ENCODE assay signal across 10 mouse cellular contexts in genomic region chr10:60933891-60934290, GRCm38 (mm10).
DNase-seq lines count a peak whose midpoint lies in the region; ATAC-seq and TF ChIP-seq lines count a peak whose summit lies in the region.
"Had no signal": no experiment of that assay in that cellular context is flagged by ENCODE, and none has a peak within 500 bp of the region (broad histone marks: within the 10 kb centered on the region; RNA-seq: fewer than 3 reads in every experiment).

No protein-coding gene starts in this region.

- H3K4me2 ChIP-seq in heart, embryonic 11.5 days = peak overlapping the region; percentile 22; the same call in 1 of the 2 replicates
- H3K4me2 ChIP-seq in liver, postnatal 0 days (ENCODE audit: low read depth, low read length) = no peak overlapping the region

- H3K4me3 ChIP-seq in heart, embryonic 11.5 days (ENCODE audit: low read depth, low read length) = no peak overlapping the region
- no peak overlapping the region for H3K4me3 ChIP-seq in liver, postnatal 0 days (ENCODE audit: low read depth, low read length)
- H3K4me3 ChIP-seq in layer of hippocampus, adult 2 months = no peak overlapping the region

- ATAC-seq in heart, embryonic 11.5 days (replicated peaks; ENCODE audit: insufficient number of reproducible peaks, low FRiP score, low TSS enrichment) = no peak
- peak; percentile 45 for ATAC-seq in liver, postnatal 0 days
- ATAC-seq: hindbrain, postnatal 0 days had no signal

- TF ChIP-seq CTCF in liver, postnatal 0 days (IDR thresholded peaks at IDR 0.05; ENCODE audit: low read depth) = no peak
- no peak for TF ChIP-seq CTCF in layer of hippocampus, adult 2 months (conservative IDR thresholded peaks at IDR 0.05)

- H3K4me1 ChIP-seq in heart, embryonic 11.5 days (ENCODE audit: control insufficient read depth, insufficient read depth, low read length) = peaks cover 51% of the 10 kb centered on the region
- H3K4me1 ChIP-seq in liver, postnatal 0 days (ENCODE audit: insufficient read depth) = peaks cover 8% of the 10 kb centered on the region; the same call in 1 of the 2 replicates

- no peak for TF ChIP-seq EP300 in liver, postnatal 0 days (IDR thresholded peaks at IDR 0.05; ENCODE audit: low read depth)

- H3K9me3 ChIP-seq in heart, embryonic 11.5 days (replicated peaks; ENCODE audit: control insufficient read depth, low read length) = no peaks in the 10 kb centered on the region
- H3K9me3 ChIP-seq in liver, postnatal 0 days (ENCODE audit: low read length) = no peaks in the 10 kb centered on the region

- H3K27ac ChIP-seq in heart, embryonic 11.5 days (ENCODE audit: low read depth, low read length) = peak overlapping the region; percentile 72
- peak overlapping the region; percentile 60; the same call in 1 of the 2 replicates for H3K27ac ChIP-seq in liver, postnatal 0 days (ENCODE audit: low read depth)
- no peak overlapping the region for H3K27ac ChIP-seq in layer of hippocampus, adult 2 months
- H3K27ac ChIP-seq: hindbrain, postnatal 0 days had no signal

- 32% methylated on average over 7 of the region's 7 CpGs for WGBS in heart, embryonic 11.5 days (ENCODE audit: insufficient replicate concordance)
- 27% methylated on average over 7 of the region's 7 CpGs for WGBS in liver, postnatal 0 days (ENCODE audit: insufficient replicate concordance)

- no peak overlapping the region for H3K9ac ChIP-seq in heart, embryonic 11.5 days (ENCODE audit: low read depth, low read length)
- no peak overlapping the region for H3K9ac ChIP-seq in liver, postnatal 0 days (replicated peaks)

- DNase-seq in heart, adult 18-20 months = no peak
- peak; percentile 44 for DNase-seq in 3134 (ENCODE audit: extremely low read depth, insufficient read length, low spot score)
- peak; percentile 22 for DNase-seq in embryo, embryonic 11 days
- no peak for DNase-seq in liver, postnatal 0 days
- DNase-seq in right cerebral cortex, adult 2 months (ENCODE audit: low spot score in 2 of 2) = no peak
- DNase-seq in layer of hippocampus, adult 2 months (ENCODE audit: low spot score in 2 of 2) = no peak
- DNase-seq in spleen, postnatal 4 days (ENCODE audit: low spot score in 2 of 2) = no peak
- DNase-seq: thymus, adult 18-20 months had no signal

- no peaks in the 10 kb centered on the region for H3K36me3 ChIP-seq in heart, embryonic 11.5 days (ENCODE audit: control insufficient read depth, insufficient read depth, low read length)
- no peaks in the 10 kb centered on the region for H3K36me3 ChIP-seq in liver, postnatal 0 days (replicated peaks; ENCODE audit: insufficient read depth, low read length)

- no peaks in the 10 kb centered on the region for H3K27me3 ChIP-seq in heart, embryonic 11.5 days (ENCODE audit: control insufficient read depth, insufficient read depth, low read length)
- no peaks in the 10 kb centered on the region for H3K27me3 ChIP-seq in liver, postnatal 0 days (ENCODE audit: insufficient read depth, low read length)

Comparison
In these comparisons a context has a peak if more than half of its experiments do, and no peak if none do; other contexts are left out.
1. DNase-seq: peak in 3134 (single experiment) and embryo, embryonic 11 days (single experiment); none in heart, adult 18-20 months (0 of 2), liver, postnatal 0 days (single experiment), right cerebral cortex, adult 2 months (0 of 2), layer of hippocampus, adult 2 months (0 of 2) and spleen, postnatal 4 days (0 of 2).